24 mouse cellular contexts compared by ENCODE assay signal in the genomic region with DNA sequence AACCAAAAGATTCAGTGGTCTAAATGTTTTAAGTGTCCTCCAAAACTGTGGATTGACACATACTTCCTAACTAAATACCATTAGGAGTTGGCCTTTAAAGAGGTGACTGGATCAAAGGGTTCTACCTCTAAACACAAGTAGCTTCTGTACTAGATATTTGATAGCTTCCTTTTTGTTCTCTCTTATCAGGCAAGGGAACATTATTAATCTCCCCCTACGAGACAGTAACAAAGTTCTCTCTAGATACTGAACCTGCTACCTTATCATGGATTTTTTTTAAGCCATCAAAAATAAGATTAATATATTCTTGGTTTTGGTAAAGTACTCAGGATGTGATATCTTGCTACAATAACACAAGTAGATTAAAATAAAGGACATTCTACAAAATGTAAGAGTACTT.
"Had no signal": no experiment of that assay in that cellular context is flagged by ENCODE, and none has a peak within 500 bp of the region (broad histone marks: within the 10 kb centered on the region; RNA-seq: fewer than 3 reads in every experiment).

No protein-coding gene starts in this region.

- ATAC-seq: hindbrain, postnatal 0 days; intestine, embryonic 15.5 days; intestine, postnatal 0 days; liver, embryonic 12.5 days had no signal

- H3K9ac ChIP-seq: heart, embryonic 13.5 days; heart, embryonic 15.5 days; hindbrain, embryonic 13.5 days; hindbrain, embryonic 15.5 days; intestine, embryonic 15.5 days; limb, embryonic 12.5 days; liver, embryonic 12.5 days; liver, embryonic 15.5 days had no signal

- H3K36me3 ChIP-seq: intestine, embryonic 15.5 days had no signal

- DNase-seq: gastrocnemius, postnatal 14 days; gastrocnemius, postnatal 36 days; heart, adult 11 months; heart, adult 2 months; heart, postnatal 14 days; heart, postnatal 36 days; kidney, adult 18-20 months; kidney, adult 8-10 months; kidney, postnatal 10 days; kidney, postnatal 4 days had no signal

- H3K9me3 ChIP-seq: heart, embryonic 13.5 days; heart, embryonic 15.5 days; hindbrain, embryonic 13.5 days; hindbrain, embryonic 15.5 days; intestine, embryonic 15.5 days; limb, embryonic 10.5 days; limb, embryonic 12.5 days; liver, embryonic 12.5 days; liver, embryonic 15.5 days had no signal

- H3K27me3 ChIP-seq: heart, embryonic 13.5 days; heart, embryonic 15.5 days; hindbrain, embryonic 13.5 days; hindbrain, embryonic 15.5 days; intestine, embryonic 15.5 days; limb, embryonic 12.5 days; liver, embryonic 12.5 days; liver, embryonic 15.5 days had no signal

- H3K27ac ChIP-seq: heart, adult 2 months; heart, embryonic 13.5 days; heart, embryonic 15.5 days; hindbrain, embryonic 13.5 days; hindbrain, embryonic 15.5 days; hindbrain, postnatal 0 days; intestine, embryonic 15.5 days; layer of hippocampus, adult 2 months; left cerebral cortex, adult 2 months; limb, embryonic 10.5 days; limb, embryonic 12.5 days; liver, embryonic 12.5 days; liver, embryonic 15.5 days had no signal

- H3K4me3 ChIP-seq: heart, adult 2 months; heart, embryonic 13.5 days; heart, embryonic 15.5 days; hindbrain, embryonic 13.5 days; hindbrain, embryonic 15.5 days; intestine, embryonic 15.5 days; layer of hippocampus, adult 2 months; left cerebral cortex, adult 2 months; limb, embryonic 10.5 days; limb, embryonic 12.5 days; liver, embryonic 12.5 days; liver, embryonic 15.5 days had no signal

- H3K4me2 ChIP-seq: heart, embryonic 11.5 days; heart, embryonic 13.5 days; heart, embryonic 15.5 days; hindbrain, embryonic 13.5 days; hindbrain, embryonic 15.5 days; intestine, embryonic 15.5 days; limb, embryonic 12.5 days; liver, embryonic 12.5 days; liver, embryonic 15.5 days had no signal
